Mouse (Mus musculus): ENCODE data around the gene Acot2.
"Not testable (repeated sequence)": the region's sequence is repeated elsewhere in the genome, so short reads cannot be mapped to it uniquely, and the experiment has no call there.

Acot2 gene

DNA sequence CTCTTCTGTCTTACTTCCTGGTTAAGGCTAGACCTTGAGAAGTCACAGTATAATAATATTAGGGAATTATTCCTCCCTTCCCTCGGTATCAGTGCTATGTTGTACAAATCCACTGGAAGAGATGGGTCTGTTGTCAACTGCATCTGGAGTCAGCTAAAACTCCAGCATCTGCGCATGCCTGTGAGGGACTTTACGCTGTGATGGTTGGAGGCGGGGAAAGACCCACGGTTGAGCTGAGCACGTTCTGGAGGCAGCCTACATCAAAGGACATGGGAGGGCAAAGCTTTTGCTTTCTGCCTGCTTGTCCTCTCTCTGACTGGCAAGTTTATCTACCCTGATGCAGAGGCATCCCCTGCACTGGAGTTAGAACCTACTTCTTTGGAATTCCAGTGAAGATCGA, 38.2 kb downstream of the Acot2 start:
- in situ Hi-C loops (cut with MboI; ENCODE audit: low pct_unique_long_range_greater_than_20kb in 1 of 2, low sequenced_read_pairs in 2 of 2, unreplicated experiment in 1 of 2) = no loop called here

DNA sequence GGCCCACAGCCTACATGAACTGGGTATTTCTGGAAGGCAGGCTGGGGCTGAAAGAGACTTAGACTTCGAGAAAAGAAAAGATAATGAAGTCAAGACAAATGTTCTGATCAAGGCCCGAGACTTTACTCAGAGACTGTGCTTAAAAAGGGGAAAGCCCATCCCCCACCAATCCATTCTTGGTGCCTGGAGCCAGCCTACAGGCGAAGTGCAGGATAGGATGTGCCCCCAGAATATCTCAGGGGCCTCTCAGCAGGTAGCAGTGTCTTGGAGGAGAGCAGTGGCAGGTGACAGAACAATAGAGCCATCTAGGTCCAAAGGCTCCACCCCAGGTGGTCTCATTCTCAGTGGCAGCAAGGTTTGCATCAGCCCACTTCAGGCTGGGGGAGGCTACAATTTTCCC, 40.7 kb downstream of the Acot2 start:
- in situ Hi-C loops (cut with MboI; ENCODE audit: low pct_unique_long_range_greater_than_20kb in 1 of 2, low sequenced_read_pairs in 2 of 2, unreplicated experiment in 1 of 2) = not testable (repeated sequence)

DNA sequence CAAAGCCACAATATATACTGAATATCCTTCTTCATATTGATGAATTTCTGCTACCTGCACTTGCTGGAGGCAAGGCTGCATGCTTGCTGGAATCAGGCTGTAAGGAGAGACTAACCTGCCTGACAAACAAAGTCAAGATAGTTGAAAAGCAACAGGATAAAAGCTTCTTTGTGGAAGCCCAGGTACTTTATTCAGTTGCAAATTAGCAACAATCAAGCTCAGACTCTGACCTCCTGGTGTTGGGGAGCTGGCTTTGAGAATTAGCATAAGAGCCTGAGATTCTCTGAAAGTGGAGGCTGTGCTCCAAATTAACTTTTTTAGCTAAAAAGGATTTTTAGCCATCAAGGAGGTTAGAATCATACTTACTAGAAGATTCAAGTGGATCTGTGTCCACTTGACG, 41.4 kb downstream of the Acot2 start:
- in situ Hi-C loops (cut with MboI; ENCODE audit: low pct_unique_long_range_greater_than_20kb in 1 of 2, low sequenced_read_pairs in 2 of 2, unreplicated experiment in 1 of 2) = not testable (repeated sequence)

DNA sequence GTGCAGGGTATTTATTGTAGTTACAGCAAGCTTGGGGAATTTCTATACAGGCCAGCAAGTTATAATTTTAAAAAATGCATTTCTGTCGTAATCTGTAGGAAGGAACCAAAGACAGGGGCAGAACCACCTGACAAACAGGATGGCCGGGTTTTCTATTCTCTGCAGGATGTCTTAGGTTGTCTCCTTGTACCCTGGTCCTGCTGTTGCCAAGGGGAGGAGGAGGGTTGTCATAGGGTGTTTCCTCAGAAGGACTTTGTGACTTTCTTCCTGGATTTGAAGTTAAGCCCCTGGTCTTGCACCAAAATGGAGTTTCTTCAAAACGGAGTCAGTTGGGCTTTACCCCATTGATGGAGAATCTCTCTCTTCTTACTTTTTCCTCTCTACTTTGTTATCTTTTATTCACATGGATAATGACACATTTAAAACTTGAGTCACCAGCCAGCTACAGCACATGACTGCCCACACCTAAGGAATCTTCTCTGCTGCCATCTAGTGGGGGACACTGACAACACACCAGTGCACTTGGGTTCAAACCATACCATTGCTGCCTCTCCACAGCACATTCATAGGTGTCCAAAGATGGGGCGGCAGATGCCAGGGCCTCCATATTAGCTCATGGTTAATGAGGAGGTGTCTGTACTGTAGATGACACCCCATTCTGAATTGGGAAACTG, 43.1 kb downstream of the Acot2 start:
- in situ Hi-C loops (cut with MboI; ENCODE audit: low pct_unique_long_range_greater_than_20kb in 1 of 2, low sequenced_read_pairs in 2 of 2, unreplicated experiment in 1 of 2) = no loop called here

DNA sequence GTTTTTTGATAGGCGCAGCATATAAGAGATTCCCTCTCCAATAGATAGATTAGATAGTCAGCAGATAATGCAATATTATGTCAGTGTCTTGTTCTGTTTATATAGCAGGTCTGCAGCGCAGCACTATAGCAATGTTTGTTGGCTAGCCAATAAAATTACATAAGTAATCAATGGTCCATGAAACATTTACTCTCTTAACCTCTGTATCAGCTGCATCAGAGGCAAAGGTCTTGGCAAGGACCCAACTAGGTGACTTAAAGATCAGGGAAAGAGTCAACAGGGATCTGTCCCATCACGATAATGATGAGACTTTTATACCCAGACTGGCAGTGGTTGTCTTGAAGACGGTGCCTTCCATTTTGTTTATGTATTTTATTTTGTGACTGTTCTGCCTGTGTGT, 45.2 kb downstream of the Acot2 start:
- in situ Hi-C loops (cut with MboI; ENCODE audit: low pct_unique_long_range_greater_than_20kb in 1 of 2, low sequenced_read_pairs in 2 of 2, unreplicated experiment in 1 of 2) = no loop called here

DNA sequence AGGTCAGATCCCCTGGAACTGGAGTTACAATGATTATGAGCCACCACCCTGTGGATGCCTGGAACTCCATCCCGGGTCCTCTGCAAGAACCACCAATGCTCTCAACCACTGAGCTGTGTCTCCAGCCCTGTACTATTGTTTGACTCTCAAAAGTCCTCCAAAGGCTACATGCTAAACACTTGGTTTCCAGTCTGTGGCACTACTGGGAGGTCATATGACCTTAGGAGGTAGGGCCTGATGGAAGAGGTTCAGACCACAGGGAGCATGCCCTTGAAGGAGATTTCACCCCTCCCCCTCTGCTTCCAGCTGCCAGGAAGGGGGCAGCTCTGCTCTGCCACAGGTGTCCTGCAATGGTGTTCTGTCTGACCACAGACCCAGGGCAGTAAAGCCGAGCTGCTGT, 45.6 kb downstream of the Acot2 start:
- in situ Hi-C loops (cut with MboI; ENCODE audit: low pct_unique_long_range_greater_than_20kb in 1 of 2, low sequenced_read_pairs in 2 of 2, unreplicated experiment in 1 of 2) = not testable (repeated sequence)

DNA sequence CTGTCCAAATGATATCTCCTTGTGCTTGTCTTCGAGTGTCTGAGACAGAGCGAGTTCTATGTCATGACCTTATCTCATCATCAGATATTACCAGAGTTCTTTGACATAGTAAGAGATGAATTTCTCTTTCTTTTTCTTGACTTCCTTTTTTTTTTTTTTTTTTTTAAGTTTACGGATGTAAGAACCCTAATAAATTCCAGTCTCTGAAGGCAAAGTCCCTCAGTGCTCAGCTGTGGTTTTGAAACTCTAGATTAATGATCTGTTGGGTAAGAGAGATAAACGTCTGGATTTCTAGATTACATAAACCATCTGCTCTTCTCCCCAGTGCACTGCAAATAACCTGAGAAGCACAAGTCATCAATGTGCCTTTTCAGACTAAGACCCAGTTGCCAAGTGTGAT, 46.4 kb downstream of the Acot2 start:
- in situ Hi-C loops (cut with MboI; ENCODE audit: low pct_unique_long_range_greater_than_20kb in 1 of 2, low sequenced_read_pairs in 2 of 2, unreplicated experiment in 1 of 2) = no loop called here

DNA sequence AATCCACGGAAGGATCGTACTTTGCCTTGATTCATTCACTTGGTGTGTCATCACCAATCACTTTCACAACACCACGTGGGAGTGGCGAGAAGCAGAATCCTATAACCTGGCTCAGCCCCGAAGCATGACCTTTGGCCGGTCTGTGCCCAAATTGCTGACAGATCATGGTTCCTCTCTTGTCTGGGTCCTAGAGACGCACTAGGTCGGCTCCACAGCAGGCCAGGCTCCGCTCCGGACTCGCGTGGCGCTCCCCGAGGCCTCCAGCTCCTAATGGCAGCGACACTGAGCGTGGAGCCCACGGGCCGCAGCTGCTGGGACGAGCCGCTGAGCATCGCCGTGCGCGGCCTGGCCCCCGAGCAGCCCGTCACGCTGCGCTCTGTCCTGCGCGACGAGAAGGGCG, 50.6 kb downstream of the Acot2 start, which contains the start of gene Acot4:
TSS of gene Acot4 (plus strand) at position 139 of the 400 bp plus-strand sequence.
- in situ Hi-C loops (cut with MboI; ENCODE audit: low pct_unique_long_range_greater_than_20kb in 1 of 2, low sequenced_read_pairs in 2 of 2, unreplicated experiment in 1 of 2) = not testable (repeated sequence)

DNA sequence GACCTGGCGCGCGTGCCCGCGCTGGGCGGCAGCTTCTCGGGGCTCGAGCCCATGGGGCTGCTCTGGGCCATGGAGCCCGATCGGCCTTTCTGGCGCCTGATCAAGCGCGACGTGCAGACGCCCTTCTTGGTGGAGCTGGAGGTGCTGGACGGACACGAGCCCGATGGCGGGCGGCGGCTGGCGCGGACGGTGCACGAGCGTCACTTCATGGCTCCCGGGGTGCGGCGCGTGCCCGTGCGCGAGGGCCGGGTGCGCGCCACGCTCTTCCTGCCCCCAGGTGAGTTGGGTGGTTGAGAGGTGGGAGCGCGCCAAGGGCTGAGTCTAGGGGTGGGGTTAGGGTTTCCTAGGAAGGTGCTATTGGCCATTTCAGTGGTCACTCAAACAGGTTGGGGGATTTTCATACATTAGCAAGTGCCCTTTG, 51.0 kb downstream of the Acot2 start, which contains the start of gene Gm49366:
TSS of gene Gm49366 (plus strand) at position 245 of the 421 bp plus-strand sequence.
- in situ Hi-C loops (cut with MboI; ENCODE audit: low pct_unique_long_range_greater_than_20kb in 1 of 2, low sequenced_read_pairs in 2 of 2, unreplicated experiment in 1 of 2) = not testable (repeated sequence)

DNA sequence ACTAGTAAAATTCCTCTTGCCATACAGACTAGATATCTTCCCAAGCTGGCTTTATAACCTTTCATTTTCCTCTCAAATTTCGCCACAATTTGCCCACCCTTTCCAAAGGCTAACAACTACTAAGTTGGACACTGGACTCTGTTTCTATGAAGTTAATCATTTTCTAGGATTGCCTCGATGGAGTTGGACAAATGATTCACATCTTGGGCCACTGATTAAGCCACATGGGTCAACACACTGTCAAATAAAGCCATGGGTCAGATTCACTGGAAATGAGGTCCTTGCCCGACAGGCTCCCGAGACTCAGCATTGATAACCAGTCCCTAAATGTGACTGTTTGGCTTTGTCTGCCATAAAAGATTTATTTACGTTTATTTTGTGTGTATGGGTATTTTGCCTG, 54.6 kb downstream of the Acot2 start:
- in situ Hi-C loops (cut with MboI; ENCODE audit: low pct_unique_long_range_greater_than_20kb in 1 of 2, low sequenced_read_pairs in 2 of 2, unreplicated experiment in 1 of 2) = loop anchor here (10.0 kb wide), 1 partner anchor 57 kb away; the partner anchor contains the start of genes Acot2 (in 2 of the 2) and Heatr4 (in 2 of the 2)

Data from mouse embryonic stem cell (cell line).